ENCODE assay signal across 11 mouse cellular contexts in the genomic region with DNA sequence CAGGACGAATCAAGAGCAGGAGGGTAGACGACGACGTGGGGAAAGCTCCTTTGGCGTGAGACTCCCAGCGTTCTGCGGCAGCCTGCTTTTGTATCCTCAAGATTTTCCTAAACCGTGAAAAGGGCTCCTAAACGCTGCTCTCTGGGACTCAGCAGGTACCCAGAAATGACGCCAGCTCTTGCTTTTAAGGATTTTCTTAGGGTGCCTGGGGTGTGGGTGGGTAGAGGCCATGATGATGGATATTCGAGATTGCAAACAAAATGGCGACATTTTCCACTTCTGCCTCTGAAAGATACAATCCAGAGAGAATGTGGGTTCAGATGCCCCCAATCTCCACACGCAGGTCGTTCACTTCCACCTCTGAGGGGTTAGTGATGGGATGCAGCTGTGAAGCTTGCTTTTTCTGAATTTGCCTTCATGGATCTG. TPM values are rescaled to one million over a fixed set of nuclear protein-coding genes. Genes with fewer than 3 reads are reported as not detected.
DNase-seq lines count a peak whose midpoint lies in the region; ATAC-seq and TF ChIP-seq lines count a peak whose summit lies in the region.
"Had no signal": no experiment of that assay in that cellular context is flagged by ENCODE, and none has a peak within 500 bp of the region (broad histone marks: within the 10 kb centered on the region; RNA-seq: fewer than 3 reads in every experiment).

No protein-coding gene starts in this region.

- H3K4me2 ChIP-seq in heart, embryonic 13.5 days, result peak overlapping the region; percentile 59
- no peak overlapping the region for H3K4me2 ChIP-seq in midbrain, postnatal 0 days (ENCODE audit: low read depth, low read length, poor library complexity, severe bottlenecking)
- H3K4me2 ChIP-seq in intestine, embryonic 14.5 days (ENCODE audit: low read length), result peak overlapping the region; percentile 70
- peak overlapping the region; percentile 58 for H3K4me2 ChIP-seq in stomach, embryonic 15.5 days

- no peaks in the 10 kb centered on the region for H3K36me3 ChIP-seq in heart, embryonic 13.5 days
- H3K36me3 ChIP-seq in midbrain, embryonic 10.5 days, result no peaks in the 10 kb centered on the region
- H3K36me3 ChIP-seq in midbrain, postnatal 0 days (ENCODE audit: insufficient read depth, low read length), result no peaks in the 10 kb centered on the region
- peaks cover 3% of the 10 kb centered on the region; the same call in 1 of the 2 replicates for H3K36me3 ChIP-seq in intestine, embryonic 14.5 days (ENCODE audit: control insufficient read depth, insufficient read depth, low read length)
- no peaks in the 10 kb centered on the region for H3K36me3 ChIP-seq in stomach, embryonic 15.5 days

- peaks cover 99% of the 10 kb centered on the region for H3K27me3 ChIP-seq in heart, embryonic 13.5 days (replicated peaks)
- H3K27me3 ChIP-seq in midbrain, embryonic 10.5 days (ENCODE audit: low read depth, poor library complexity, severe bottlenecking), result peaks cover 100% of the 10 kb centered on the region
- H3K27me3 ChIP-seq in midbrain, postnatal 0 days (ENCODE audit: insufficient read depth, low read length), result peaks cover 82% of the 10 kb centered on the region
- 0 out of 2 replicates have a peak, but pooled peaks cover 8% of the 10 kb centered on the region for H3K27me3 ChIP-seq in intestine, embryonic 14.5 days (replicated peaks; ENCODE audit: control insufficient read depth, insufficient read depth, low read length)
- peaks cover 21% of the 10 kb centered on the region for H3K27me3 ChIP-seq in stomach, embryonic 15.5 days (replicated peaks)
- H3K27me3 ChIP-seq: CH12.LX had no signal

- DNase-seq in heart, adult 8-10 months (ENCODE audit: low spot score), result no peak
- DNase-seq in midbrain, embryonic 10.5 days (ENCODE audit: low spot score), result peak; percentile 44
- DNase-seq in midbrain, postnatal 0 days (ENCODE audit: low spot score), result no peak
- DNase-seq in intestine, embryonic 14.5 days (ENCODE audit: low spot score), result peak; percentile 72
- DNase-seq in gastrocnemius, postnatal 4 days (ENCODE audit: low spot score in 2 of 2), result no peak
- DNase-seq in layer of hippocampus, adult 8-10 months (ENCODE audit: low spot score in 2 of 2), result no peak
- DNase-seq: gastrocnemius, postnatal 14 days; thymus, postnatal 36 days had no signal

- peak overlapping the region; percentile 36 for H3K4me3 ChIP-seq in heart, embryonic 13.5 days
- H3K4me3 ChIP-seq in midbrain, embryonic 10.5 days, result no peak overlapping the region
- H3K4me3 ChIP-seq in midbrain, postnatal 0 days (ENCODE audit: low read depth, low read length), result no peak overlapping the region
- H3K4me3 ChIP-seq in intestine, embryonic 14.5 days (ENCODE audit: low read depth, low read length), result peak overlapping the region; percentile 59
- peak overlapping the region; percentile 45 for H3K4me3 ChIP-seq in stomach, embryonic 15.5 days (replicated peaks)

- no peak for ATAC-seq in heart, embryonic 13.5 days (ENCODE audit: extremely low read depth, insufficient number of reproducible peaks, low FRiP score, low TSS enrichment)
- ATAC-seq in midbrain, postnatal 0 days (ENCODE audit: low FRiP score), result no peak
- no peak for ATAC-seq in intestine, embryonic 14.5 days (replicated peaks; ENCODE audit: low FRiP score, low TSS enrichment, low read depth)
- ATAC-seq in stomach, embryonic 15.5 days (ENCODE audit: insufficient read depth, low FRiP score, low read depth), result no peak

- peak overlapping the region; percentile 79 for H3K27ac ChIP-seq in heart, embryonic 13.5 days (replicated peaks)
- no peak overlapping the region for H3K27ac ChIP-seq in midbrain, embryonic 10.5 days (replicated peaks)
- no peak overlapping the region for H3K27ac ChIP-seq in midbrain, postnatal 0 days (ENCODE audit: low read depth, low read length)
- peak overlapping the region; percentile 95 for H3K27ac ChIP-seq in intestine, embryonic 14.5 days (ENCODE audit: low read depth)
- peak overlapping the region; percentile 89 for H3K27ac ChIP-seq in stomach, embryonic 15.5 days

- H3K9me3 ChIP-seq in heart, embryonic 13.5 days, result no peaks in the 10 kb centered on the region
- no peaks in the 10 kb centered on the region for H3K9me3 ChIP-seq in midbrain, embryonic 10.5 days (replicated peaks)
- no peaks in the 10 kb centered on the region for H3K9me3 ChIP-seq in midbrain, postnatal 0 days (ENCODE audit: low read length)
- H3K9me3 ChIP-seq in intestine, embryonic 14.5 days (ENCODE audit: control insufficient read depth, low read length), result no peaks in the 10 kb centered on the region
- H3K9me3 ChIP-seq in stomach, embryonic 15.5 days, result no peaks in the 10 kb centered on the region

- WGBS in heart, embryonic 13.5 days, result 10% methylated on average over 14 of the region's 14 CpGs
- 1% methylated on average over 14 of the region's 14 CpGs for WGBS in midbrain, embryonic 10.5 days
- WGBS in midbrain, postnatal 0 days, result under 1% methylated on average over 14 of the region's 14 CpGs
- WGBS in intestine, embryonic 14.5 days, result 34% methylated on average over 14 of the region's 14 CpGs
- 25% methylated on average over 14 of the region's 14 CpGs for WGBS in stomach, embryonic 15.5 days

- peak overlapping the region; percentile 73 for H3K9ac ChIP-seq in heart, embryonic 13.5 days
- no peak overlapping the region for H3K9ac ChIP-seq in midbrain, postnatal 0 days (replicated peaks; ENCODE audit: low read length, poor library complexity, severe bottlenecking)
- H3K9ac ChIP-seq in intestine, embryonic 14.5 days (ENCODE audit: low read length), result peak overlapping the region; percentile 87
- H3K9ac ChIP-seq in stomach, embryonic 15.5 days, result peak overlapping the region; percentile 45; the same call in 1 of the 2 replicates

- no peak for TF ChIP-seq CTCF in midbrain, postnatal 0 days (IDR thresholded peaks at IDR 0.05)

- H3K4me1 ChIP-seq in heart, embryonic 13.5 days, result peaks cover 19% of the 10 kb centered on the region
- peaks cover 11% of the 10 kb centered on the region for H3K4me1 ChIP-seq in midbrain, embryonic 10.5 days
- no peaks in the 10 kb centered on the region for H3K4me1 ChIP-seq in midbrain, postnatal 0 days (ENCODE audit: insufficient read depth, low read length)
- H3K4me1 ChIP-seq in intestine, embryonic 14.5 days (replicated peaks; ENCODE audit: control insufficient read depth, insufficient read depth, low read length), result peaks cover 48% of the 10 kb centered on the region
- peaks cover 38% of the 10 kb centered on the region for H3K4me1 ChIP-seq in stomach, embryonic 15.5 days

RNA-seq across cellular contexts. Expression of a gene that starts 3.1 kb away (rescaled TPM):
- 1.5 and 2.5 TPM in 2 replicates for polyA plus RNA-seq in heart, embryonic 13.5 days (2015; fragmentation: Nextera tagmentation; extraction: Ambion mirVana)
- under 1 TPM in 3 of 4 experiments, not detected in 1; 0.20 to 0.34 (median 0.22) TPM for total RNA-seq in heart, adult 8-10 months (2022)
- 0.26 and 1.9 TPM in 2 replicates for polyA plus RNA-seq in midbrain, embryonic 10.5 days (2016; fragmentation: Nextera tagmentation; extraction: Ambion mirVana)
- total RNA-seq in midbrain, postnatal 0 days (2014; rRNA removed), result 1.6 and 3.0 TPM in 2 replicates
- polyA plus RNA-seq in midbrain, postnatal 0 days (2015; fragmentation: Nextera tagmentation; extraction: Ambion mirVana), result not detected in 2 replicates
- 10.1 and 10.8 TPM in 2 replicates for polyA plus RNA-seq in intestine, embryonic 14.5 days (2014; fragmentation: Nextera tagmentation; extraction: Ambion mirVana)
- 8.8 and 12.2 TPM in 2 replicates for polyA plus RNA-seq in stomach, embryonic 15.5 days (2015; fragmentation: Nextera tagmentation; extraction: Ambion mirVana)
- total RNA-seq in gastrocnemius, postnatal 4 days (2021), result 1 to 10 TPM; 1.1 to 1.5 TPM
- not detected for total RNA-seq in layer of hippocampus, adult 8-10 months (2022)
- total RNA-seq: CH12.LX had no signal

RNA-seq across cellular contexts. Expression of a gene that starts 9.5 kb away (rescaled TPM):
- 0.15 and 0.33 TPM in 2 replicates for polyA plus RNA-seq in heart, embryonic 13.5 days (2015; fragmentation: Nextera tagmentation; extraction: Ambion mirVana)
- total RNA-seq in heart, adult 8-10 months (2022), result under 1 TPM in 1 of 4 experiments, not detected in 3; 0.06 TPM
- not detected in 2 replicates for polyA plus RNA-seq in midbrain, embryonic 10.5 days (2016; fragmentation: Nextera tagmentation; extraction: Ambion mirVana)
- total RNA-seq in midbrain, postnatal 0 days (2014; rRNA removed), result not detected in 2 replicates
- polyA plus RNA-seq in midbrain, postnatal 0 days (2015; fragmentation: Nextera tagmentation; extraction: Ambion mirVana), result not detected in 2 replicates
- polyA plus RNA-seq in intestine, embryonic 14.5 days (2014; fragmentation: Nextera tagmentation; extraction: Ambion mirVana), result 2.5 and 2.8 TPM in 2 replicates
- 2.6 and 3.1 TPM in 2 replicates for polyA plus RNA-seq in stomach, embryonic 15.5 days (2015; fragmentation: Nextera tagmentation; extraction: Ambion mirVana)
- under 1 TPM; 0.34 to 0.54 TPM for total RNA-seq in gastrocnemius, postnatal 4 days (2021)
- total RNA-seq in layer of hippocampus, adult 8-10 months (2022), result not detected
- total RNA-seq: CH12.LX had no signal

RNA-seq across cellular contexts. Expression of a gene that starts 9.6 kb away (rescaled TPM):
- polyA plus RNA-seq in heart, embryonic 13.5 days (2015; fragmentation: Nextera tagmentation; extraction: Ambion mirVana), result 0.97 and 1.6 TPM in 2 replicates
- total RNA-seq in heart, adult 8-10 months (2022), result under 1 TPM in 2 of 4 experiments, not detected in 2; 0.16 to 0.19 TPM
- polyA plus RNA-seq in midbrain, embryonic 10.5 days (2016; fragmentation: Nextera tagmentation; extraction: Ambion mirVana), result 0.32 and 0.47 TPM in 2 replicates
- 0.27 TPM in 1 of 2 replicates, not detected in the other for total RNA-seq in midbrain, postnatal 0 days (2014; rRNA removed)
- 0.16 TPM in 1 of 2 replicates, not detected in the other for polyA plus RNA-seq in midbrain, postnatal 0 days (2015; fragmentation: Nextera tagmentation; extraction: Ambion mirVana)
- polyA plus RNA-seq in intestine, embryonic 14.5 days (2014; fragmentation: Nextera tagmentation; extraction: Ambion mirVana), result 1.2 and 1.4 TPM in 2 replicates
- 1.3 and 2.2 TPM in 2 replicates for polyA plus RNA-seq in stomach, embryonic 15.5 days (2015; fragmentation: Nextera tagmentation; extraction: Ambion mirVana)
- total RNA-seq in gastrocnemius, postnatal 4 days (2021), result under 1 TPM; 0.34 to 0.54 TPM
- total RNA-seq in layer of hippocampus, adult 8-10 months (2022), result not detected

RNA-seq across cellular contexts. Expression of a gene that starts 23.8 kb away (rescaled TPM):
- polyA plus RNA-seq in heart, embryonic 13.5 days (2015; fragmentation: Nextera tagmentation; extraction: Ambion mirVana), result 0.71 and 0.74 TPM in 2 replicates
- under 1 TPM; 0.31 to 0.49 (median 0.38) TPM for total RNA-seq in heart, adult 8-10 months (2022)
- not detected in 2 replicates for polyA plus RNA-seq in midbrain, embryonic 10.5 days (2016; fragmentation: Nextera tagmentation; extraction: Ambion mirVana)
- total RNA-seq in midbrain, postnatal 0 days (2014; rRNA removed), result 0.22 TPM in 1 of 2 replicates, not detected in the other
- not detected in 2 replicates for polyA plus RNA-seq in midbrain, postnatal 0 days (2015; fragmentation: Nextera tagmentation; extraction: Ambion mirVana)
- 7.5 and 7.7 TPM in 2 replicates for polyA plus RNA-seq in intestine, embryonic 14.5 days (2014; fragmentation: Nextera tagmentation; extraction: Ambion mirVana)
- 4.4 and 5.3 TPM in 2 replicates for polyA plus RNA-seq in stomach, embryonic 15.5 days (2015; fragmentation: Nextera tagmentation; extraction: Ambion mirVana)
- 10 to 100 TPM in 1 of 2 experiments, 1 to 10 TPM in 1; 9.2 to 11.8 TPM for total RNA-seq in gastrocnemius, postnatal 4 days (2021)
- not detected for total RNA-seq in layer of hippocampus, adult 8-10 months (2022)
- total RNA-seq: CH12.LX had no signal

RNA-seq across cellular contexts. Expression of a gene that starts 36.6 kb away (rescaled TPM):
- 3.6 and 5.9 TPM in 2 replicates for polyA plus RNA-seq in heart, embryonic 13.5 days (2015; fragmentation: Nextera tagmentation; extraction: Ambion mirVana)
- total RNA-seq in heart, adult 8-10 months (2022), result under 1 TPM; 0.41 to 0.69 (median 0.57) TPM
- polyA plus RNA-seq in midbrain, embryonic 10.5 days (2016; fragmentation: Nextera tagmentation; extraction: Ambion mirVana), result not detected in 2 replicates
- 10.4 TPM in 1 of 2 replicates, not detected in the other for total RNA-seq in midbrain, postnatal 0 days (2014; rRNA removed)
- polyA plus RNA-seq in midbrain, postnatal 0 days (2015; fragmentation: Nextera tagmentation; extraction: Ambion mirVana), result not detected in 2 replicates
- 30.1 and 34.1 TPM in 2 replicates for polyA plus RNA-seq in intestine, embryonic 14.5 days (2014; fragmentation: Nextera tagmentation; extraction: Ambion mirVana)
- 19.8 and 20.2 TPM in 2 replicates for polyA plus RNA-seq in stomach, embryonic 15.5 days (2015; fragmentation: Nextera tagmentation; extraction: Ambion mirVana)
- 1 to 10 TPM; 4.4 to 5.1 TPM for total RNA-seq in gastrocnemius, postnatal 4 days (2021)
- total RNA-seq in layer of hippocampus, adult 8-10 months (2022), result not detected

Comparison
In these comparisons a context has a peak if more than half of its experiments do, and no peak if none do; other contexts are left out.
1. DNase-seq: peak in midbrain, embryonic 10.5 days (single experiment) and intestine, embryonic 14.5 days (single experiment); none in heart, adult 8-10 months (single experiment), midbrain, postnatal 0 days (single experiment), gastrocnemius, postnatal 4 days (0 of 2) and layer of hippocampus, adult 8-10 months (0 of 2).
2. H3K27ac ChIP-seq: peak in heart, embryonic 13.5 days (single experiment), intestine, embryonic 14.5 days (single experiment) and stomach, embryonic 15.5 days (single experiment); none in midbrain, embryonic 10.5 days (single experiment) and midbrain, postnatal 0 days (single experiment).
3. H3K4me3 ChIP-seq: peak in heart, embryonic 13.5 days (single experiment), intestine, embryonic 14.5 days (single experiment) and stomach, embryonic 15.5 days (single experiment); none in midbrain, embryonic 10.5 days (single experiment) and midbrain, postnatal 0 days (single experiment).